Mouse (Mus musculus) midbrain, embryonic 10.5 days (tissue): Measurements from ENCODE around the gene Pdzd4. TPM values are rescaled to one million over a fixed set of nuclear protein-coding genes. Genes with fewer than 3 reads are reported as not detected.
A peak's percentile ranks its signal among the peaks of the same experiment; 100 is the strongest.

Source experiments
- DNase-seq: peaks from one replicate; pipeline ENCODE4 v3.0.0-alpha.2; 2017; ENCODE audit warnings: low spot score
- H3K27ac ChIP-seq: fragments of 300-500 bp; sonication (generic); replicated peaks from 2 replicates; pipeline ENCODE4 v1.5.1; 2016; ENCODE audit warnings: mild to moderate bottlenecking
- H3K27me3 ChIP-seq: fragments of 300-500 bp; sonication (generic); 2 replicates; pipeline ENCODE4 v1.6.1; 2016; ENCODE audit warnings: low read depth, mild to moderate bottlenecking; ENCODE audit not compliant: poor library complexity, severe bottlenecking
- H3K36me3 ChIP-seq: fragments of 300-500 bp; sonication (generic); 2 replicates; pipeline ENCODE4 v1.6.1; 2016; ENCODE audit warnings: mild to moderate bottlenecking, moderate library complexity
- H3K4me1 ChIP-seq: fragments of 300-500 bp; sonication (generic); 2 replicates; pipeline ENCODE4 v1.6.1; 2016
- H3K4me3 ChIP-seq: fragments of 300-500 bp; sonication (generic); 2 replicates; pipeline ENCODE4 v1.5.1; 2016; ENCODE audit warnings: mild to moderate bottlenecking, moderate library complexity
- H3K9me3 ChIP-seq: fragments of 300-500 bp; sonication (generic); replicated peaks from 2 replicates; pipeline ENCODE4 v1.6.1; 2016; ENCODE audit warnings: mild to moderate bottlenecking
- WGBS: fragments of 180-500 bp; shearing (Covaris S2); methylation state at CpG from one replicate; pipeline ENCODE4 v1.1.7; 2016; 5-methylcytosine and 5-hydroxymethylcytosine counted together
- polyA plus RNA-seq: library from polyadenylated mRNA; unstranded; fragments of >200 nt; fragmentation: Nextera tagmentation; extraction: Ambion mirVana; gene quantifications from 2 replicates; pipeline ENCODE4 v1.2.1, GENCODE M21; 2016

Pdzd4 gene
- polyA plus RNA-seq, 1 experiment from 2014 or later, result 0.80 TPM

DNA sequence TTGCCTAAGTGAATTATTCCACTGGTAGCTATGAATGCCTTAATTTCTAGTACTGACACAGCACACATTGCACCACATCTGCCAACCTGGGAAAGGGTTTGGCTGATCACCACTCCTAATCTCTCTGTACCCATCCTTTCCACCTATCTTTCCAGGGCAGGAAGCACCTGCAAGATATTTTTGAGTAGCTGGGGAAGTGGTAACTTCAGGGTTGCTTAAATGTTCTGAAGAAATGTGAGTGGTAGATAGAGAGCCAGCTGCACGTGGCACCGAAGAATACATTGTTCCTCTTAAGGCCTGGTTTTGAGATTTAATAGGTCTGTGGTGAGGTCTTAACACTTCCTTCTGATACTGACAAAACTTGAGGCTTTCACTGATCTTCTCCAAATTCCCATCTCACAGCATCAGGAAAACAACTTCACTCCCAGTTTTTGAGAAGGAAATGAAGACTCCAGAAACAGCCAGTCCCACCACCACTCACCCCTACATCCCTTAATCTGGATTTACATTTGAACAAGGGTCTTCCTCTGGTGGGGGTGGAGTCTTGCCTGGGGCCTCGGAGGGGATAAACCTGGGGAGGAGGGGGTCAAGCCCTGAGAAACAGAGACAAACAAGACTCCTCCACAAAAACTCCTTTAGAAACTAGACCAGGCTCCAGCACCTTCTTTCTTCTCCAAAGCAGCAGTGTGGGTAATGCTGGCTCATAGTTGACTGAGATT lies 8.0 kb downstream of the Pdzd4 start:
- no peak overlapping the region for H3K4me3 ChIP-seq
- H3K27ac ChIP-seq, result 0 out of 2 replicates have a peak overlapping the region, but pooled peaks have one; percentile 28
- peaks cover 7% of the 10 kb centered on the region for H3K4me1 ChIP-seq
- 56% methylated on average over 3 of the region's 3 CpGs for WGBS
- H3K9me3 ChIP-seq, result no peaks in the 10 kb centered on the region
- peaks cover 6% of the 10 kb centered on the region; the same call in 1 of the 2 replicates for H3K27me3 ChIP-seq
- no peak for DNase-seq
- no peaks in the 10 kb centered on the region for H3K36me3 ChIP-seq

DNA sequence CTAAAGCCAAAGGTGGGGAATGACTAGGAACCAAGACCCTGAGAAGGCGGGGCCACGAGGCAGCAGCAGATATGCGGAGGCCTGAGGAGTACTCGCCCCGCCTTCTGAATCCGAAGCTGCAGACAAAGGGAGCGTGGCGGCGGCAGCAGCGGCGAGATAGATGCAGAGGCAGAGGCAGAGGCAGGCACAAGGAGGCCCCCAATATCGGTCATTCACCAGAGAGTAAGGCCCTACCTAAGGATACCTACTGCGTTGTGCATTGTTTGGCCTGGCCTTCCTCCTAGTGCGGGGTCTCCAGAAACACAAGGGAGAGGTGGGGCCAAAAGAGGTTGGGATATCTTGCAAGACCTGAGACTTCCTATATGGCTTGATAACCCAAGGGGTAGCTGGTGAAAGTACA lies 9.7 kb downstream of the Pdzd4 start:
- H3K27me3 ChIP-seq, result peaks cover 5% of the 10 kb centered on the region; the same call in 1 of the 2 replicates
- H3K36me3 ChIP-seq, result no peaks in the 10 kb centered on the region
- DNase-seq, result peak; percentile 66
- peaks cover 7% of the 10 kb centered on the region for H3K4me1 ChIP-seq
- peak overlapping the region; percentile 82 for H3K27ac ChIP-seq
- WGBS, result 17% methylated on average over 14 of the region's 14 CpGs
- H3K9me3 ChIP-seq, result no peaks in the 10 kb centered on the region
- peak overlapping the region; percentile 42 for H3K4me3 ChIP-seq

DNA sequence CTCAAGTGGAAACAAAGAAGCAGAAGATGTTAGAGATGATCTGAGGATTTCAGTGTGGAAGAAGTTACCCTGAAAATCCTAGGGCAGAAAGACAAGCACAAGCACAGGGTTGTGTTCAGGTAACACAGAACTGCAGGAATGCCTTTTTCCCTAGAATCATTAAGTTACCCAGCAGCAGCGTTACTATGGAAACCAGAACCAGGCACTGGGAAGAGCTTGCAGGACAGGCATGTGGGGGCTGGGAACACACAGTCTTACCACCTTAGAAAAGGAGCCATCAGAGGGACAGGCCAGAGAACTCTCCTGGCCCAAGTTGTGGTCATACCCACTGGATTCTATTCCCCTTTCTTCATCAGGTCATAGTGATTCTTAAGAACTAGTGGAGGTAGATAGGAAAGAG lies 19.0 kb downstream of the Pdzd4 start:
- WGBS, result 70% methylated on average over 1 of the region's 1 CpGs
- Histone ChIP-seq H3K9me3 (no peaks in the 10 kb centered on the region), H3K27me3 (no peaks in the 10 kb centered on the region), H3K4me3 (no peak overlapping the region), H3K4me1 (peaks cover 5% of the 10 kb centered on the region), H3K36me3 (no peaks in the 10 kb centered on the region), H3K27ac (no peak overlapping the region)
- no peak for DNase-seq

DNA sequence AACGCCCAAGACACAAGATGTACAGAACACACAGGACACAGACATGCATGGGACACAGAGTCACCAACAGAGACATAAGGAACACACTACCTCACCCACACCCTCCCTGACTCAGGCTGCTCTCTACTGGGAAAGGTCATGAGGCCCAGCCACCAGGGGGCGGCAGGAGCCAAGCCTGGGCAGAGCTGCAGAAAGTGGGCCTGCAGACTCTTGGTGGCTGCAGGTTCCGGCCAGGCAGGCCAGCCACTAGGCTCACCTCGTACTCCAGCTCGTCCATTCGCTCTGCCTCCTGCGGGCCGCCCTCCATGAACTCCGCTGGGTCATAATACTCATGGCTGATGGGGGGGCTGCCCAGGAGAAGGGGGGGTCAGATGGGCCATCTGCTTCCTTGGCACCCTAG lies 26.3 kb downstream of the Pdzd4 start:
- Histone ChIP-seq H3K27ac (no peak overlapping the region), H3K4me1 (no peaks in the 10 kb centered on the region), H3K4me3 (no peak overlapping the region), H3K27me3 (peaks cover 11% of the 10 kb centered on the region), H3K36me3 (peaks cover 16% of the 10 kb centered on the region), H3K9me3 (no peaks in the 10 kb centered on the region)
- WGBS, result 44% methylated on average over 9 of the region's 9 CpGs
- peak; percentile 61 for DNase-seq

DNA sequence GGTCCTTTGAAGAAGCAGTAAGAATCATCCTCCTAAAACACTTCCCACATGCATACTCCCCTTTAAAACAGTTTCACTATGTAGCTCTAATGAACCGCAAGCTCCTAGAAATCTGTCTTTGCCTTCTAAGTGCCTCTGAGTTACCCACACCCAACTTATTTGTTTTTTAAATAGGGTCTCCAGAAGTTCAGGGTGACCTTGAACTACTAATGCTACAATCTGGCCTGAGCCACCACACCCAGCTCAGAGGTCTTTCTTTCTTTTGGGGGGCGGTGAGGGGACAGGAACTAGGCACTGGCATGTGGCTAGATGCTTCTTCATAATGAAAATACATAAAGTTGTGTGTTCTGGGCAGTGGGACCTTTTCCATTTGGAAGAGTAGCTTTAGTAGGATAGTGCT lies 27.3 kb downstream of the Pdzd4 start:
- H3K27me3 ChIP-seq, result peaks cover 11% of the 10 kb centered on the region
- no peak for DNase-seq
- no peak overlapping the region for H3K27ac ChIP-seq
- H3K4me1 ChIP-seq, result no peaks in the 10 kb centered on the region
- 96% methylated on average over 2 of the region's 2 CpGs for WGBS
- no peaks in the 10 kb centered on the region for H3K9me3 ChIP-seq
- H3K4me3 ChIP-seq, result no peak overlapping the region
- H3K36me3 ChIP-seq, result peaks cover 16% of the 10 kb centered on the region

DNA sequence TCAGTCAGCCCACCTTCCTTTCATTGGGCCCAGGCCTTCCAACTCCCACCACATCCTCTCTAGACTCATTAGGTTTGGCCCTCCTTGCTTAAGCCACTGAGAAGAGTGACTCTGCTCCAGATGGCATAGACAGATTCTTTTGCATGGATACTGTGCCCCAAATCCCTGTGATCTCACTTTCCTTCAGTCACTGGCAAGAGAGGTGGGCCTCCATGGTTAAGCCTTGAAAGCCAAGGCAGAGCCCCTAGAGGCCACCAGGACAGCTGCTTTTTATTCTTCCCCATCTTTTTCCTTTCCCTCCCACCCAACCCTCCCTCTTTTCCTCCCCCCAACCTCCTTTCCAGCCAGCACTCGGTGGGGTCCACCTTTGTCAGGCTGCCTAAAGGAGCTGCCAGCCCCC lies 31.3 kb downstream of the Pdzd4 start:
- Histone ChIP-seq H3K9me3 (no peaks in the 10 kb centered on the region), H3K36me3 (peaks cover 46% of the 10 kb centered on the region), H3K27me3 (peaks cover 20% of the 10 kb centered on the region), H3K27ac (no peak overlapping the region), H3K4me1 (peaks cover 1% of the 10 kb centered on the region), H3K4me3 (no peak overlapping the region)
- WGBS, result 43% methylated on average over 1 of the region's 1 CpGs
- no peak for DNase-seq

DNA sequence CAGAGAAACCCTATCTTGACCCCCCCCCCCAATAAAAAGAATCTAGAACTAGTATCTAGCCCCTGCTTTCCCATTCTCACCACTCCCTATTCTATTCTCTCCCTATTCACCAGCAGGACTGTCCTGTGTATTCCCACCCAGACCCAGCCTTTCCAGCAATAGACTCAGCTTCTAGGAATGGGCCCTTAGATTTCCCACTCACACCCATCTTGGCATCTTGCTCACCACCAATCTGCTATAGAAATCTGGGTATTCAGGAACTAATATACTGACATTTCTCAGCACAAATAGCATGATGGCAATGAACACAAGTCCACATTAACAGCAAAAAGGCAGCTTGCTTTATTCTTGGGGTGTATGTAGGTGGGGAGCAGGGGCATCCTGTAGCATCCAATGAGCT lies 31.7 kb downstream of the Pdzd4 start:
- Histone ChIP-seq H3K27me3 (peaks cover 20% of the 10 kb centered on the region), H3K27ac (no peak overlapping the region), H3K9me3 (no peaks in the 10 kb centered on the region), H3K4me1 (peaks cover 6% of the 10 kb centered on the region), H3K4me3 (no peak overlapping the region), H3K36me3 (peaks cover 46% of the 10 kb centered on the region)
- no peak for DNase-seq

DNA sequence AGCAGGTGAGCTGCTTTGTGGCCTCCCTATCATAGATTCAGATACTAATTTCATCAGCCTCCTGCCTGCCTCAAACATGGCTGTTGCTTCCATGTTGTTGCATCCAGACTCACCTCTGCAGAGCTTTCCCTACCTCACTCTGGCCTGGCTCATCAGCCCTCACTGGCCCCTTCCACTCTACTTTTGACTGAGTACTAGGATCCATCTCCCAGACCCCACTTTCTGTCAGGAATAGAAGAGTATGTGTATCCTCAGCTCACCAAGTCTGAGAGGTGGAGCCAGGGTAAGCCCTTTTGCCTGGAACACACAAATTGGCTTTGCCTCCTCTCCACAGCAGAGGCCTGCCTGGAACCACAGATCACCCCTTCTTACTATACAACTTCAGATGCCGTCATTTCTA lies 36.3 kb downstream of the Pdzd4 start:
- no peak for DNase-seq
- Histone ChIP-seq H3K27me3 (peaks cover 18% of the 10 kb centered on the region), H3K9me3 (no peaks in the 10 kb centered on the region), H3K4me3 (peak overlapping the region; percentile 67), H3K27ac (no peak overlapping the region), H3K4me1 (peaks cover 22% of the 10 kb centered on the region), H3K36me3 (peaks cover 30% of the 10 kb centered on the region)
- 92% methylated on average over 1 of the region's 1 CpGs for whole genome bisulfite sequencing

DNA sequence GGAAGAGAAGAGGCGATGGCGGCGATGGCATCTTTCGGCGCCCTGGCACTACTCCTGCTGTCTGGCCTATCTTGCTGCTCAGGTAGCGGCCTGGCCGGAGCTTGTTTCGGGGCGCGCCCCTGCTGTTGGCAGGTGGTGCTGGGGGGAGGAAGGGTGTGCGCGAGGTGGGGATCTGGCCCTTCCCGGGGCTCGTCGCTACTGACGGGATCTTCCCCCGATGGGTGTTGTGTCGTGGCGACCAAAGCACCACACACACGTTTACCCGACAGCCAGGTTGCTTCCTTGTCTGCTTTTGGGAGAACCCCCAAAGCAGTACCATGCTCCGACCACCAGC lies 37.6 kb downstream of the Pdzd4 start:
- peaks cover 18% of the 10 kb centered on the region for H3K27me3 ChIP-seq
- 19% methylated on average over 22 of the region's 22 CpGs for WGBS
- peak overlapping the region; percentile 67 for H3K4me3 ChIP-seq
- H3K36me3 ChIP-seq, result peaks cover 35% of the 10 kb centered on the region
- no peak for DNase-seq
- peaks cover 22% of the 10 kb centered on the region for H3K4me1 ChIP-seq
- H3K27ac ChIP-seq, result peak overlapping the region; percentile 92
- no peaks in the 10 kb centered on the region for H3K9me3 ChIP-seq

DNA sequence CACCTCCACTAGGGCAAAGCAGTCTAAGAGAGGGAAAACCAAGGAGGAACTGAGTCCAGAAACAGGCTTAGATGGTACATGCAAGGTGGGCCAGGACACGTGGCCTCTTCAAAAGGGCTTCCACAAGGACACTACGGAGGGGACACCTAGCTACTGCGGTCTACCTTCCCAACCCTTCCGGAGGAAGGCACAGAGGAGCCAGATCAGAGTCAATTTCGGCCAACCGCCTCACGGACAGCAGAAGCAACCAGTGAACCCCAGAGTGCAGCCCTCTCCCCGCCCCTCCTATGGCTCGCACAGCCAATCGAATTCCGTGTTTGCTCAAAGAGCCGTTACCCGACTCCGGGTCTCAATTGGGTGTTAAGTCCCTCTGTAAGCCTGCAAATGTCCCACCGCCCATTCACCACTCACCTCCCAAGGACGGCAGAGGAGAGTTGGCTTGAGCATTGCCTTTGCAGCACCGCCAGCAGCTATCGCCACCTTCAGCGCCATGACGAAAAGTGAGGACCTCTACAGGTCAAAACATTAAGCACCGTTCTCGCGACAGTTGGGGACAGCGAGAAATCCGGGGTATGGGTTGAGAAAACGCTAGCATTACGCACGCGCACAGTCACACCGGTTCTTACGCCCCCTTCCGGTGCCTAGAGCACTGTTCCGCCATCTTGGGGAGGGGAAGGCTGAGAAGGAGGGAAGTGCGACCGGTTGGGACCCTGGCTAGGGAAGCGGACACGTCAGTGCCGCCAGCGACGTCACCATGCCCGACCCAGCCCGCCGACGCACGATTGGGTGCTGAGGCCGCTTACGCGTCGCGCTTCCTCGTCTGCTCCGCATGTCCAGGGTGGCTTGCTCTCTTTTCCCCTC lies 38.2 kb downstream of the Pdzd4 start, which contains the start of the genes Idh3g and Ssr4:
Gene Idh3g (minus strand): TSS at position 534 of the 861 bp plus-strand sequence.
Gene Ssr4 (plus strand): TSS at position 665 of the 861 bp plus-strand sequence.
- H3K4me1 ChIP-seq, result peaks cover 22% of the 10 kb centered on the region
- WGBS, result 17% methylated on average over 52 of the region's 52 CpGs
- peaks cover 41% of the 10 kb centered on the region for H3K36me3 ChIP-seq
- peak; percentile 92 for DNase-seq
- peak within 1 kb of the TSS; percentile 67 for H3K4me3 ChIP-seq
- no peaks in the 10 kb centered on the region for H3K9me3 ChIP-seq
- H3K27ac ChIP-seq, result peak within 1 kb of the TSS; percentile 92
- H3K27me3 ChIP-seq, result peaks cover 18% of the 10 kb centered on the region

DNA sequence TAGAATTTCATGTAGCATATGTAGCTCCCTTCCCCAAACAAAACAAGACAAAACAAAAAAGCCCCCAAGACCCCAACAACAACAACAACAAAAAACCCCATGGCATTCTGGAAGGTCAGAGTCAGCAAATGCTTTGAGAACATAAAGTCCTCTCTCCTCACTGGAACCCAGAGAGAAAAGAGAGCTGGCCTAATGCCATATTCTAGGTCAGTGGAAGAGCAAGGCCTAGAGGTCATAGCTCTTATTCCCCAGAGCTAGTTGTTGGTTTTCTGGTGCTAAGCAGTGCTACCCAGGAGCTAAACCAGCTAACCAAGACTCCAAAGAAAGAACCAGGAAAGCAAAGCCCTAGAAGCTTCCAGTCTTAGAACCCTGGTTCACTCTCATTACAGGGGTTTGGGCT lies 39.1 kb downstream of the Pdzd4 start:
- Histone ChIP-seq H3K4me3 (peak overlapping the region; percentile 67), H3K4me1 (peaks cover 22% of the 10 kb centered on the region), H3K36me3 (peaks cover 43% of the 10 kb centered on the region), H3K27ac (peak overlapping the region; percentile 92), H3K27me3 (peaks cover 18% of the 10 kb centered on the region), H3K9me3 (no peaks in the 10 kb centered on the region)
- no peak for DNase-seq

DNA sequence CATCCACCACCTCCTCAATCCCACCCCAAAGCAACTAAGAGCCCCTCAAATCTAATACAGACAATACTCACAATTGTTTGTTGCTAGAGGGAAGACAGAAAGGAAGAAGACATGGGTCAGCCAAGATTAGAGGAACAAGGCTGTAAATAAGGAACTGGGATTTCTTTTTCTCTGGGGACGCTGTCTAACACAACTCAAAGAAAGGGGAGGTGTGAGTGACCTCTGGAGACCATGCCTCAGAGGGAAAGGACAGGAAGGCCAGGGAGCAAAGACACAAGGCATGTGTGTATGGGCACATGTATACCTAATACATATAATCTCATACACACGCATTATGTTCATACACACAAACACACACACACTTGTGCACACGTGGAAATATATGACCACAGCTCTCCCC lies 42.5 kb downstream of the Pdzd4 start:
- no peak overlapping the region for H3K27ac ChIP-seq
- H3K9me3 ChIP-seq, result no peaks in the 10 kb centered on the region
- WGBS, result 83% methylated on average over 3 of the region's 3 CpGs
- H3K4me3 ChIP-seq, result no peak overlapping the region
- DNase-seq, result no peak
- H3K4me1 ChIP-seq, result peaks cover 13% of the 10 kb centered on the region; the same call in 1 of the 2 replicates
- peaks cover 55% of the 10 kb centered on the region for H3K36me3 ChIP-seq
- H3K27me3 ChIP-seq, result peaks cover 10% of the 10 kb centered on the region
